Mouse (Mus musculus): ENCODE data around the gene Gm20390. TPM values are rescaled to one million over a fixed set of nuclear protein-coding genes. Genes with fewer than 3 reads are reported as not detected.

Gene Gm20390
- 10 to 100 TPM; 45.3 to 76.2 TPM for total RNA-seq (2023)

DNA sequence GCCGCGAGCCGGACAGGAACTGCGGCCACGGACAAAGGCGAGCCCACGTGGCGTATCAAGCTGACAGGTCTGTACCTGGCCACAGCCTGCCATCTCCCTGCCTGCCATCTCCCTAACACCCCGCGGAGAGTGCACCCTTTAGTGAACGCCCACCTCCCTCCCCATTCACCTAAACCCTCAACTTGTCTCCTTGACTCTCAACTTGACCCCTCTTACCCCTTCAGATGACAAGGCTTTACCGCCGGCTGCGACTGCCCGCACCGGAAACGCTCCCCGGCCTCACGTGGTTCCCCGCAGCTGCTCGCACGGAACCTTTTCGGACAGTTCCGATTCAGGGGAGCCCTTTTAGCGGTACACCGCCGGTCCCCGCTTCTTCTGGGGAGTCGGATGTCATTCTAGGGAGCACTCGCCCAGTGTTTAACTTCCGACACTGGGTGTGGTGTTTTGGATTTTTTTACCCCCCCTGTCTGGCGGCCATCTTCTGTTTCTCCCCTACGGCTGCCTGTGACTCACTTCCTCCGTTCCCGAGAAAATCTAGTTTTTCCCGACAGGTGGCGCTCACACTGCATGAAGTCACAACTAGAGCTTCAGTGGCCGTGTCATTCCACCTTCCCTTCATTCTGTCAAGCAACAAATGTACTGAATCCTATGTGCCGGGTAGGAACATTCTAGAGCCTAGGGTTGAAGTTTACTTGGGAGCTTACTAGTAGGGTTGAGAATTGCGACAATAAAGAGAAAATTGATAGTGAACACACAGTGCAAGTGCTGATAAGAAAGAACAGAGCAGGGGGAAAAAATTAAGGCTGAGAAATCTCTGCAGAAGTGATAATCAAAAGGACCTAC is at the start of gene Gm20390, which contains the start of gene Nme1:
Gene Gm20390 (minus strand): TSS at position 289 of the 843 bp plus-strand sequence.
Gene Nme1 (minus strand): TSS at position 517 of the 843 bp plus-strand sequence.

DNA sequence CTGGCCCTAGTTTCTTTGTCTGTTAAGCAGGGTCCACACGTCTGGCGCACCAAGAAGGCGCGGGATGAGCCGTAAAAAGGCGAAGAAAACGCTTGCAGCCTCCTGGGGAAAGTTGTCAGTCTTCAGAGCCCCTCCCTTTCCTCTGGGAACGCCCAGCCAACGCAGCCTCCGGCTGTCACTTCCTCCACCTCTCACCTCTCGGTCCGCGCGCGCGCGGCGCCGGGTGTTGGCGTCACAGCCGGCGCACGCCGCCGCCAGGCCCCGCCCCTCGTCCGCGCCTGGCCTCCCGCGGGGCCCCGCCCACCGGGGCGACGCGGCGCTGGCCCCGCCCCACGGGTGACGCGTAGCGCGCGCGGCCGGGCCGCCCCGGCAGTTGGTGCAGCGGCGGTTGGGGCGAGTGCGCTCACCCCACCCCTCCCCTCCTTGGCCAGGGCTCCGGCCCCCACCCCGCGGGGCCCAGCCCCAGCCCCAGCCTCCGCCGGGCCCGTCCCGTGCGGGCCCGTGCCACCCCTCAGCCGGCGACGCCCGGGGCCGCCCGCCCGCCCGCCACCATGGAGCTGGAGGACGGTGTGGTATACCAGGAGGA is 27.7 kb upstream of the Gm20390 start, which contains the start of gene Spag9:
Gene Spag9 (plus strand): TSS at position 372 of the 586 bp plus-strand sequence.

DNA sequence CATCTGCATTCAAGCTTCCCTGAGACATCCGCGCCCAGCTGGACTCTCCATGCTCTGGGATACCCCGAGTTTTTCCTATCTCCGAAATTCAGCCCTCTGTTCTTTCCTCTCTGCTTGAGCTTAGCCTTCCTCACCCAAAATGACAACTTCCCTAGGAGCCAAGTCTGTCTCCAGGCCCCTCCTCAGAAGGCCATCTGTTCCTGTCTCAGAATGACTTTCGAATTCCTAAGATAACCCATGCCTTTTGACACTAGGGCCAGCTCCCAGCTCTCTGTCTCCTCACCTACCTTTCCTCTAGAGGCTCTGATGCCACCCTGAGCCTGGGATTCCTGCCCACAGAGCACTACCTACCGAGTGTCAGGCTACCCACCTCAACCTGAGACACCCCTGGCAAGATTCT is 11.9 kb downstream of the Gm20390 start, which contains the start of gene Nme2:
Gene Nme2 (minus strand): TSS at position 101 of the 400 bp plus-strand sequence.

Other genes starting within 250 kb of the Gm20390 start
- gene Utp18, start 82.5 kb downstream of the Gm20390 start, total RNA-seq (2023) = 10 to 100 TPM; 55.0 to 70.4 TPM
- gene Mbtd1, start 82.4 kb downstream of the Gm20390 start, total RNA-seq (2023) = 10 to 100 TPM; 70.0 to 77.7 TPM
- gene Nme2, start 12.0 kb downstream of the Gm20390 start, total RNA-seq (2023) = 100 to 1,000 TPM; 256 to 279 TPM
- gene Nme1, start 228 bp upstream of the Gm20390 start, total RNA-seq (2023) = 10 to 100 TPM; 40.9 to 50.3 TPM
- 10 to 100 TPM; 80.5 to 89.5 TPM for gene Spag9, start 27.8 kb upstream of the Gm20390 start, total RNA-seq (2023)
- 10 to 100 TPM; 66.7 to 70.6 TPM for gene Tob1, start 243.2 kb upstream of the Gm20390 start, total RNA-seq (2023)

Measured in T-cell, adult 66 days (primary cell).